Mouse (Mus musculus) bone marrow, adult 2 months (tissue): ENCODE data around the gene Prm3. TPM values are rescaled to one million over a fixed set of nuclear protein-coding genes. Genes with fewer than 3 reads are reported as not detected.
A peak's percentile ranks its signal among the peaks of the same experiment; 100 is the strongest.

Source experiments
- H3K27ac ChIP-seq: fragments of 200-500 bp; 2 replicates; pipeline ENCODE4 v1.5.1; 2012; ENCODE audit warnings: low read depth, mild to moderate bottlenecking, control low read depth, inconsistent platforms, low read length; ENCODE audit not compliant: control insufficient read depth, poor library complexity, insufficient read depth
- H3K4me1 ChIP-seq: fragments of 200-500 bp; 2 replicates; pipeline ENCODE4 v1.6.1; 2011; ENCODE audit warnings: low read length; ENCODE audit not compliant: control insufficient read depth, insufficient read depth
- H3K4me3 ChIP-seq: fragments of 200-500 bp; replicated peaks from 2 replicates; pipeline ENCODE3; 2011; ENCODE audit warnings: mild to moderate bottlenecking, low read depth, low read length, control low read depth; ENCODE audit not compliant: control insufficient read depth
- CTCF ChIP-seq: fragments of 200-500 bp; IDR thresholded peaks from 2 replicates; pipeline ENCODE4 v1.5.1; 2011; ENCODE audit warnings: low read length, control low read depth; ENCODE audit not compliant: control insufficient read depth, insufficient read depth
- POLR2A ChIP-seq: fragments of 200-500 bp; IDR thresholded peaks from 2 replicates; pipeline ENCODE4 v1.6.1; 2011; ENCODE audit warnings: low read depth, mild to moderate bottlenecking, control low read depth, low read length, borderline replicate concordance; ENCODE audit not compliant: control insufficient read depth
- WGBS: fragments of 180-500 bp; shearing (Covaris S2); methylation state at CpG from one replicate; pipeline ENCODE4 v1.1.7; 2018; 5-methylcytosine and 5-hydroxymethylcytosine counted together
- polyA plus RNA-seq: library from polyadenylated mRNA; stranded (reverse); fragments of >200 nt; gene quantifications from 2 replicates; pipeline ENCODE4 v1.2.4, GENCODE M21; 2011; ENCODE audit warnings: low replicate concordance; ENCODE audit not compliant: missing spikeins, insufficient read depth, insufficient read length

Gene Prm3
- polyA plus RNA-seq, 1 experiment, result not detected

DNA sequence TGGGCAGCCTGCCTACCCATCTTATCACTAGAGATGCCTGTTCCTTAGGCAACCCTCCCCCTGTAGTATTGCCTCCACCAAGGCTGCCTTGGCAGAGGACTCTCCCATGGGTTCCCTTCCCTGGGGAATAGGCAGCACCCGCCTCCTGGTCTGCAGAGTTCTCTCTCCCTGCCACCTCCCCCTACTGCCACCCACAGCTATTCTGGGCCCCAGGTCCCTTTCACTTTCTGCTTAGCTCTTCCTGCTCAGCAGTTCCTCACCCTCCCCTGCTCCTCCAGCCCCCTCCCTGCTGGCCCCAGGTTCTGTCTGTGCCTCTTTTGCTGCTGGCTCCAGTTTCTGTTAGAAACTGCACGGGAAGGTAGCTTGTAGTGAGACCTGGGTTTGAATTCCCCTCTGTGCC, 21.1 kb downstream of the Prm3 start:
- Histone ChIP-seq H3K27ac (0 out of 2 replicates have a peak overlapping the region, but pooled peaks have one; percentile 19), H3K4me3 (no peak overlapping the region), H3K4me1 (peaks cover 13% of the 10 kb centered on the region)
- TF ChIP-seq CTCF, result no peak
- no peak for TF ChIP-seq POLR2A
- WGBS, result 14% methylated on average over 2 of the region's 2 CpGs

DNA sequence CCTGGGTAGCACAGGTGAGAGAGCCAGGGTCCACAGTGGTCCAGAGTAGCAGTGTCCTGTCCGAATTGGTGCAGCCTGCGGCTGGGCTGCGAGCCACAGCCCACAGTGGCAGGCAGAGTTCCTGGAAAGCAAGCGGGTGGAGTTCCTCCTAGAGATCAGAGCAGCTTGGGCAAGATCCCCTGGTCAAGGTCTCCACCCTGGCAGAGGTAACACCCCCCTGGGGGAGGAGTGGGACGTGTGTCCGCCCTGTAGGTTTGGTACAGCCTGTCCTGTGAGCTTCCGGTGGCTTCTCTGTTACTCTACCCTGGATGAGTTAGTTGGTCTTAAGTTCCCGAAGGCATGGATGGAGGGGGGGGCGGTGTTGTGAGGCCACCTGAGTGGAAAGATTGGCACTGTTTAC, 21.9 kb downstream of the Prm3 start:
- TF ChIP-seq POLR2A (no peak), CTCF (no peak)
- Histone ChIP-seq H3K27ac (no peak overlapping the region), H3K4me1 (peaks cover 13% of the 10 kb centered on the region), H3K4me3 (no peak overlapping the region)
- 4% methylated on average over 9 of the region's 9 CpGs for WGBS

DNA sequence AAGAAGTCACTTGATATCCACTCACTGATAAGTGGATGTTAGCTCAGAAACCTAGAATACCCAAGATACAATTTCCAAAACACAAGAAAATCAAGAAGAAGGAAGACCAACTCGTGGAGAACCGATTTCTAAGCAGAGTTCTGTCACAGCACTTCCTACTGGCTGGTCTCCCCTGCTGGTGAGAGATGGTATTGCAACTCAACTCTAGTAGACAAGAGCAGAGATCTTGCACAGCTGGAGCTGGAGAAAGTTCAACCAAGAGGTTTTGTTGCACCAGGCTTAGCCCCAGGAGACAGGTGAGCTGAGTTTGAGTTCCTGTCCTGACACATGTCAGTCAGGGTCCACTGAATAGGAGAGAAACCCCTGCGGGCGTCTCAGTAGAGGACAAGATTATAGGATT, 23.6 kb downstream of the Prm3 start:
- Histone ChIP-seq H3K4me3 (no peak overlapping the region), H3K4me1 (peaks cover 13% of the 10 kb centered on the region), H3K27ac (no peak overlapping the region)
- 44% methylated on average over 4 of the region's 4 CpGs for WGBS
- no peak for TF ChIP-seq POLR2A
- TF ChIP-seq CTCF, result peak; percentile 62

DNA sequence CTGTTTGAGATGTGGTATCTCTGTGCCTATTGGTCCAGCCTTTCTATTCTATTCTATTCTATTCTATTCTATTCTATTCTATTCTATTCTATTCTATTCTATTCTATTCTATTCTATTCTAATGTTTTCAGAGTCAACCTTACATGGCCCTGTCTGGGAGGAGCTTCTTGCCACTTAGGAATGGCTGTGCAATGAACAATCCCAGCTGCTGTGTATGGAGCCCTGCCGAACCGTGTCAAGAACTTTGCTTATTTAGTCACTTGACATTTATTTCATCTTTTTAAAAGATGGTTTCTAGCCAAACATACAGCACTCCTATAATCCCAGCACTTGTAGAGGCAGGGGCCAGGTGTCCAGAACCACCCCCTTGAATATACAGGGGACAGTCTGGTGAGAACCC, 26.4 kb downstream of the Prm3 start:
- 12% methylated on average over 2 of the region's 2 CpGs for WGBS
- Histone ChIP-seq H3K4me1 (peaks cover 4% of the 10 kb centered on the region; the same call in 1 of the 2 replicates), H3K4me3 (no peak overlapping the region), H3K27ac (no peak overlapping the region)
- TF ChIP-seq CTCF (no peak), POLR2A (no peak)

DNA sequence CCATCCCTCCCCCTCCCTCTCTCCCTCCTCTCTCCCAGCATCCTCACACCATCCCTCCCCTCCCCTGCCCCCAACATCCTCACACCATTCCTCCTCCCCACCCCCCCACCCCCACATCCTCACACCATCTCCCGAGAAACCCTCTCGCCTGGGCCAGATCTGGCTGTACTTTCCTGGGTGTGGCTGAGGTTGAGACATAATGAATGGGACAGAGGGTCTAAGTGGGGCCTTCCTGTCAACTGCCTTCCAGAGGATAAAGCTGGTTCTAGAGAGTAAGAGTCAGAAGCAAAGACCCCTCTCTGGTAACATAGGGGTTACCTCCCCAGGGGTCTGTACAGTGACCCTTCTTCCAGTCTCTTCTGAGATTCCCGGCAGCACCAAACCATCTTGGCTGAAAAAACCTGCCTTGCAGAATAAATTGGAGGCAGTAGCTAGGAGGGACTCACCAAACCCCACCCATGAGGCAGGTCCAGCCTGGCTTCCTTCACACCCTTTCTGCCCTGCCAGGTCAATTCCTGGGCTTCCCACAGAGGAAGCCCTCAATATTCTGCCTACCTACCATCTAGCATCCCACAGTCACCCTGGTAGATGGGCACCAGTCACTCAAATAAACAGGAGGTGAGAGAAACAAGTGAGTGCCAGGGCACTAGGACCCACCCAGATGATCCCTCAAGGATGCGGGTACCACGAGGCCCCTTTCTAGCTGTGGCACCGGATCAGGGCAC, 27.0 kb downstream of the Prm3 start:
- H3K4me1 ChIP-seq, result peaks cover 4% of the 10 kb centered on the region; the same call in 1 of the 2 replicates
- TF ChIP-seq CTCF (no peak), POLR2A (no peak)
- no peak overlapping the region for H3K4me3 ChIP-seq
- H3K27ac ChIP-seq, result no peak overlapping the region
- WGBS, result 52% methylated on average over 6 of the region's 6 CpGs

DNA sequence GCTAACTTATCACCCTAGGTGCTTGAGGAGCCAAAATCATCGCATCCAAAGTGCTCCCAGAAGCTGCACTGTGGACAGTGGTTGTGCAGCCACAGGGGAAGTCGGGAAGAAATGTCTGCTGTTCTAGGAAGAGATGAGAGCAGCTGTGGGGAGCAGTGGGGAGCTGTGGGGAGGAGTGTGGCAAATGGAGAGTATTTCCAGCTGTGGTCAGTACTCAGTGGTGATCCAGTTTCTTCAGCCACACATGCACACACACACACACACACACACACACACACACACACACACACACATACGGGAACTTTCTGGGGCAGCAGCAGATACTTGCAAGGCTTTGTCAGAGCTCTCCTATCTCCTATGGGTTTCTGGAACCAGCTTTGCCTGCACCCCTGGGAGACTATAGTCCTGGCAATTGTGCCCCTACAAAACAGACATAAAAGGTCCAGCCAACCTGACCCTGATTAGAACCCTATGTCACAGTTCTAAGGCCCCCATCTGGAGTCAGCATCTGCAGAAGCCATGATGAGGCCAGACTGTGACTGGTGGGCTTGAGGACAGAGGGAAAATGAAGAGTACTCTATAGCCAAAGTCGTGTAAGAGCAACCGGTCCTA, 28.0 kb downstream of the Prm3 start:
- Histone ChIP-seq H3K4me3 (no peak overlapping the region), H3K27ac (no peak overlapping the region), H3K4me1 (peaks cover 2% of the 10 kb centered on the region; the same call in 1 of the 2 replicates)
- TF ChIP-seq CTCF (no peak), POLR2A (no peak)
- 71% methylated on average over 5 of the region's 5 CpGs for WGBS

DNA sequence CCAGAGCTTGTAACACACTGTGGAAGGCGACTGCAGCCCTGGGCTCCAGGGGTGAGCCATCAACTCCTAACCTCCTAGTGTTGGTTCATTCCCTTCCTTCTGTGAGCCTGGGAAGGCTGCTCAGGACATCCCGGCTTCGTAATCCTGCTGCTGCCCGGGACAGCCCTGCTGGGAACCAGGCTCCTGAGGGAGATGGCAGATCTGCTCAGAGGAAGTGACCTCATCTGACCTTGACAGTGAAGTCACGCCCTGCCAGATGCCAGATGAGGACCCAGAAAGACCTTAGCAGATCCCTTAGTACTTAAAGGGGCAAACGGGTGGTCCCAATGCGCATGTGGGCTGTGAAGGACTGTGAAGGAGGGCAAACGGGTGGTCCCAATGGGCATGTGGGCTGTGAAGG, 29.5 kb downstream of the Prm3 start:
- no peak for TF ChIP-seq CTCF
- TF ChIP-seq POLR2A, result no peak
- 77% methylated on average over 8 of the region's 8 CpGs for WGBS
- H3K4me1 ChIP-seq, result peaks cover 2% of the 10 kb centered on the region; the same call in 1 of the 2 replicates
- no peak overlapping the region for H3K4me3 ChIP-seq
- H3K27ac ChIP-seq, result no peak overlapping the region

DNA sequence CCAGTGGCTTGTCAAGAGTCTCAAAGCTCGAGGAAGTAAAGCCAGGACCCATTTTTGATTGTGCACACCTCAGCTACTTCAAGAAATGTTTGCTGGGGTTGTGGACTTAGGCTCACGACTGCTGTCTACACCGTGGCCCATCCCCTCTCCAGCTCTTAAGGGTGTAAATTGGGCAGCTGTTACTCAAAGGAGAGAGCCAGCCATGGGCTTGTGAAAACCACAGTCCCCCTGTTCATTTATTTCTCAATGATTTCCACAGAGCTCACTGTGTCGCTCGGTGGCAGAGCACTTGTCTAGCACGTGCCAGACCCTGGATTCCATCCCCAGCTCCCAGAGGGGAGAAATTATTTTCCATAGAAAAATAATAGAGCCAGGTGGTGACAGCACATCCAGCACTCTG, 34.5 kb downstream of the Prm3 start:
- Histone ChIP-seq H3K27ac (no peak overlapping the region), H3K4me1 (peaks cover under 1% of the 10 kb centered on the region; the same call in 1 of the 2 replicates), H3K4me3 (no peak overlapping the region)
- no peak for TF ChIP-seq POLR2A
- no peak for TF ChIP-seq CTCF
- WGBS, result 37% methylated on average over 6 of the region's 6 CpGs
